Mouse (Mus musculus): ENCODE results near the gene Impdh2. TPM values are rescaled to one million over a fixed set of nuclear protein-coding genes. Genes with fewer than 3 reads are reported as not detected.

Gene Impdh2
- polyA plus RNA-seq, 1 experiment from 2014 or later: 49.5 TPM

DNA sequence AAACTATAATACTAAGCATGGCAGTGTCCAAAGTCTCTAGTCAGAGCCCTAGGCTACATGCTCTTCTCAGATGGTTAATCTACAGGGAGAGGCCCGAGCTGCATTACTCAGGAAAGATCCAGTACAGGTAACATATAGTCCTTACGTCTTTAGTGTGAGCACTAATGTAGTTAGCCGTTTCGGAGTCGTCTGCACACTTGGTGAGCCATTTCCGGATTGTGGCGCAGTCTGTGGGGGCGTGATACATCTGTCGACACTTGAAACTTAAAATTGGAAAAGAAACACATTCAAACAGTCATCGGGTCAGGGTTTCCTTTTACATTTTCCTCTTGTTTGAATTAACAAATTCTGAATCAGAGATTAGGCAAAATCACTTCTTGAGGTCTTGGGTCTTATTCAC is 51.4 kb downstream of the Impdh2 start:
- no peak overlapping the region for H3K4me2 ChIP-seq (ENCODE audit: low read depth, low read length)
- DNase-seq (no peak), ATAC-seq (no peak)
- no peaks in the 10 kb centered on the region for H3K27me3 ChIP-seq (ENCODE audit: insufficient read depth, low read length)
- H3K36me3 ChIP-seq (replicated peaks; ENCODE audit: insufficient read depth, low read length): peaks cover 80% of the 10 kb centered on the region
- TF ChIP-seq EP300 (IDR thresholded peaks at IDR 0.05; ENCODE audit: low read depth) (no peak), CTCF (IDR thresholded peaks at IDR 0.05; ENCODE audit: low read depth) (no peak)
- H3K4me1 ChIP-seq (ENCODE audit: insufficient read depth): no peaks in the 10 kb centered on the region
- no peaks in the 10 kb centered on the region for H3K9me3 ChIP-seq (ENCODE audit: low read length)
- no peak overlapping the region for H3K4me3 ChIP-seq (ENCODE audit: low read depth, low read length)
- no peak overlapping the region for H3K27ac ChIP-seq (ENCODE audit: low read depth)
- WGBS (ENCODE audit: insufficient replicate concordance): 91% methylated on average over 10 of the region's 10 CpGs
- H3K9ac ChIP-seq (replicated peaks): no peak overlapping the region

MicroRNAs within 50 kb of the gene (microRNA counts, 519-probe panel; counts per million panel counts)
- 5,397 counts per million, percentile 62 among the panel's probes with 10 or more counts for microRNA mmu-miR-191
- 3,921 counts per million, percentile 44 among the panel's probes with 10 or more counts for microRNA mmu-miR-425

Small RNA genes within 50 kb of the gene (microRNA-seq; reads per million reads assigned to microRNA genes)
- gene Gm24083 (not detected), gene Mir191 (not detected), gene Mir425 (4,127 reads per million, percentile 86 among the genes with 10 or more reads in this experiment)

Other genes with a start within 250 kb of the Impdh2 start
- 3,657 and 3,917 TPM in 2 replicates for gene Gpx1, start 221.4 kb upstream of the Impdh2 start, polyA plus RNA-seq (2015; fragmentation: Nextera tagmentation; extraction: Ambion mirVana)
- 35.9 and 38.2 TPM in 2 replicates for gene Usp4, start 212.4 kb upstream of the Impdh2 start, polyA plus RNA-seq (2015; fragmentation: Nextera tagmentation; extraction: Ambion mirVana)
- 0.14 and 0.22 TPM in 2 replicates for gene 1700102P08Rik, start 167.5 kb upstream of the Impdh2 start, polyA plus RNA-seq (2015; fragmentation: Nextera tagmentation; extraction: Ambion mirVana)
- gene Ccdc36, start 131.8 kb upstream of the Impdh2 start, polyA plus RNA-seq (2015; fragmentation: Nextera tagmentation; extraction: Ambion mirVana): 0.08 TPM in 1 of 2 replicates, not detected in the other
- gene BC048562, start 123.8 kb upstream of the Impdh2 start, polyA plus RNA-seq (2015; fragmentation: Nextera tagmentation; extraction: Ambion mirVana): not detected in 2 replicates
- 16.1 and 19.3 TPM in 2 replicates for gene Ccdc71, start 99.8 kb upstream of the Impdh2 start, polyA plus RNA-seq (2015; fragmentation: Nextera tagmentation; extraction: Ambion mirVana)
- 8.5 and 9.1 TPM in 2 replicates for gene Klhdc8b, start 98.7 kb upstream of the Impdh2 start, polyA plus RNA-seq (2015; fragmentation: Nextera tagmentation; extraction: Ambion mirVana)
- 2.7 and 3.9 TPM in 2 replicates for gene Lamb2, start 80.5 kb upstream of the Impdh2 start, polyA plus RNA-seq (2015; fragmentation: Nextera tagmentation; extraction: Ambion mirVana)
- 13.8 and 17.0 TPM in 2 replicates for gene Usp19, start 69.7 kb upstream of the Impdh2 start, polyA plus RNA-seq (2015; fragmentation: Nextera tagmentation; extraction: Ambion mirVana)
- gene Qars, start 52.6 kb upstream of the Impdh2 start, polyA plus RNA-seq (2015; fragmentation: Nextera tagmentation; extraction: Ambion mirVana): 33.0 and 33.3 TPM in 2 replicates
- 26.2 and 27.1 TPM in 2 replicates for gene Qrich1, start 43.5 kb upstream of the Impdh2 start, polyA plus RNA-seq (2015; fragmentation: Nextera tagmentation; extraction: Ambion mirVana)
- 26.5 and 26.8 TPM in 2 replicates for gene Ndufaf3, start 7.1 kb downstream of the Impdh2 start, polyA plus RNA-seq (2015; fragmentation: Nextera tagmentation; extraction: Ambion mirVana)
- 18.8 and 20.2 TPM in 2 replicates for gene Dalrd3, start 9.6 kb downstream of the Impdh2 start, polyA plus RNA-seq (2015; fragmentation: Nextera tagmentation; extraction: Ambion mirVana)
- 4.5 and 5.7 TPM in 2 replicates for gene Wdr6, start 18.5 kb downstream of the Impdh2 start, polyA plus RNA-seq (2015; fragmentation: Nextera tagmentation; extraction: Ambion mirVana)
- gene P4htm, start 37.4 kb downstream of the Impdh2 start, polyA plus RNA-seq (2015; fragmentation: Nextera tagmentation; extraction: Ambion mirVana): 0.40 and 0.41 TPM in 2 replicates
- 16.3 and 19.8 TPM in 2 replicates for gene Arih2, start 89.1 kb downstream of the Impdh2 start, polyA plus RNA-seq (2015; fragmentation: Nextera tagmentation; extraction: Ambion mirVana)
- gene Slc25a20, start 101.8 kb downstream of the Impdh2 start, polyA plus RNA-seq (2015; fragmentation: Nextera tagmentation; extraction: Ambion mirVana): 104 and 114 TPM in 2 replicates
- 8.2 and 9.7 TPM in 2 replicates for gene Prkar2a, start 129.0 kb downstream of the Impdh2 start, polyA plus RNA-seq (2015; fragmentation: Nextera tagmentation; extraction: Ambion mirVana)
- gene Ip6k2, start 223.5 kb downstream of the Impdh2 start, polyA plus RNA-seq (2015; fragmentation: Nextera tagmentation; extraction: Ambion mirVana): 12.4 and 18.6 TPM in 2 replicates
- 4.5 TPM in 2 replicates for gene Nckipsd, start 248.1 kb downstream of the Impdh2 start, polyA plus RNA-seq (2015; fragmentation: Nextera tagmentation; extraction: Ambion mirVana)

All from liver, postnatal 0 days (tissue).